Mouse (Mus musculus): ENCODE data around the gene Fbxl7. TPM values are rescaled to one million over a fixed set of nuclear protein-coding genes. Genes with fewer than 3 reads are reported as not detected.

The Fbxl7 gene
- polyA plus RNA-seq, 1 experiment = 1.5 TPM

GRCm38 (mm10) chr15:26849626-26850025, 45.8 kb downstream of the Fbxl7 start:
- WGBS = 53% methylated on average over 1 of the region's 1 CpGs
- H3K27ac ChIP-seq (ENCODE audit: insufficient read depth, low read length) = no peak overlapping the region
- no peak for DNase-seq
- H3K27me3 ChIP-seq (ENCODE audit: control insufficient read depth, insufficient read depth, low read length) = no peaks in the 10 kb centered on the region
- TF ChIP-seq POLR2A (IDR thresholded peaks at IDR 0.05; ENCODE audit: borderline replicate concordance, insufficient read depth, low read length) = no peak
- TF ChIP-seq CTCF (IDR thresholded peaks at IDR 0.05; ENCODE audit: borderline replicate concordance, insufficient read depth, low read depth, low read length) = no peak
- no peaks in the 10 kb centered on the region for H3K4me1 ChIP-seq (ENCODE audit: control insufficient read depth, insufficient read depth, low read length)
- no peak overlapping the region for H3K4me3 ChIP-seq (replicated peaks; ENCODE audit: insufficient read depth, low read depth, low read length)

DNA sequence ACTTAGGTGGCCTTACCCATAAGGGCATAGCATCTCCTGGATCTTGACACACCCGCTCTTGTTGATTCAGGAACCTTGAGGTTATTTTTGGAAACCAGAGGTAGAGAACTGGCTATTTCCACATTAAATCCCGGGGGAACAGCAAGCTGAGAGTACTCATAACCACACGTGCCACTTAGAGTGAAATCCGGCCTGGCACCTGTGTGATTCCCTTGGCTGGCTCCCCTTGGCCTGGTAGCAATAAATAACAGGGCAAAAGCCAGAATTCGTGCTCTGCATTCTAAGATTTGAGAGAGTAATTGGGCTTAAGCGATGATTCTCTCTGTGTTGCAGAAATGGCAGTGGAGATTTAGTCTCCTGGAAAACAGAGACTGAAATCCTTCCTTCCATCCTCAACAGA, 53.2 kb downstream of the Fbxl7 start:
- no peak for DNase-seq
- H3K4me3 ChIP-seq (replicated peaks; ENCODE audit: insufficient read depth, low read depth, low read length) = no peak overlapping the region
- H3K27ac ChIP-seq (ENCODE audit: insufficient read depth, low read length) = no peak overlapping the region
- no peaks in the 10 kb centered on the region for H3K27me3 ChIP-seq (ENCODE audit: control insufficient read depth, insufficient read depth, low read length)
- WGBS = 29% methylated on average over 6 of the region's 6 CpGs
- no peaks in the 10 kb centered on the region for H3K4me1 ChIP-seq (ENCODE audit: control insufficient read depth, insufficient read depth, low read length)
- TF ChIP-seq POLR2A (IDR thresholded peaks at IDR 0.05; ENCODE audit: borderline replicate concordance, insufficient read depth, low read length) (no peak), CTCF (IDR thresholded peaks at IDR 0.05; ENCODE audit: borderline replicate concordance, insufficient read depth, low read depth, low read length) (no peak)

GRCm38 (mm10) chr15:26838386-26838785, 57.0 kb downstream of the Fbxl7 start:
- H3K4me1 ChIP-seq (ENCODE audit: control insufficient read depth, insufficient read depth, low read length) = no peaks in the 10 kb centered on the region
- no peak for DNase-seq
- H3K27ac ChIP-seq (ENCODE audit: insufficient read depth, low read length) = no peak overlapping the region
- TF ChIP-seq CTCF (IDR thresholded peaks at IDR 0.05; ENCODE audit: borderline replicate concordance, insufficient read depth, low read depth, low read length) (no peak), POLR2A (IDR thresholded peaks at IDR 0.05; ENCODE audit: borderline replicate concordance, insufficient read depth, low read length) (no peak)
- 39% methylated on average over 1 of the region's 1 CpGs for WGBS
- no peak overlapping the region for H3K4me3 ChIP-seq (replicated peaks; ENCODE audit: insufficient read depth, low read depth, low read length)
- H3K27me3 ChIP-seq (ENCODE audit: control insufficient read depth, insufficient read depth, low read length) = no peaks in the 10 kb centered on the region

GRCm38 (mm10) chr15:26837200-26837599, 58.2 kb downstream of the Fbxl7 start:
- DNase-seq = peak in 1 of 2 experiments; percentile 34
- WGBS = 21% methylated on average over 3 of the region's 3 CpGs

DNA sequence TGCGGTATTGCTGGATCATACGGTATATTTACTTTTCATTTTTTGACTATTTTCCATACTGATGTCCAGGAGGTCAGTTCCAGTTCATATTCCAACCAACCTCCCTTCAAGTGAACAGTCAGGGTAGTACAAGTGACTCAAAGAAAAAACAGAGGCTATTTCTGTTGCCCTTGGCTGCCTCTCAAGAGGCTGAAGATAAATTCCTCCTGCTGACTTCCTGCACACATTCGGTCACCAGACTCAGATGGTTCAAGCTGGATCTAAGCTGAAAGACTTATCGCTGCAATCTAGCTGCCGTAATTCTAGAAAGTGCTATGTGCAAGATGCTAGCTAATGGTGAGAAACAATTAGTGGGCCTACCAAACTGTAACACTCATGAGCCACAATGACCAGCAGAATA, 61.0 kb downstream of the Fbxl7 start:
- no peak for DNase-seq
- Histone ChIP-seq H3K27me3 (ENCODE audit: control insufficient read depth, insufficient read depth, low read length) (no peaks in the 10 kb centered on the region), H3K27ac (ENCODE audit: insufficient read depth, low read length) (no peak overlapping the region), H3K4me1 (ENCODE audit: control insufficient read depth, insufficient read depth, low read length) (no peaks in the 10 kb centered on the region), H3K4me3 (replicated peaks; ENCODE audit: insufficient read depth, low read depth, low read length) (no peak overlapping the region)
- TF ChIP-seq CTCF (IDR thresholded peaks at IDR 0.05; ENCODE audit: borderline replicate concordance, insufficient read depth, low read depth, low read length) (no peak), POLR2A (IDR thresholded peaks at IDR 0.05; ENCODE audit: borderline replicate concordance, insufficient read depth, low read length) (no peak)
- WGBS = 88% methylated on average over 5 of the region's 5 CpGs

More at GRCm38 (mm10) chr15:26837200-26837599, 58.2 kb downstream of the Fbxl7 start:
- Histone ChIP-seq H3K4me1 (ENCODE audit: control insufficient read depth, insufficient read depth, low read length) (no peaks in the 10 kb centered on the region), H3K27ac (ENCODE audit: insufficient read depth, low read length) (no peak overlapping the region), H3K27me3 (ENCODE audit: control insufficient read depth, insufficient read depth, low read length) (no peaks in the 10 kb centered on the region), H3K4me3 (replicated peaks; ENCODE audit: insufficient read depth, low read depth, low read length) (no peak overlapping the region)
- no peak for TF ChIP-seq CTCF (IDR thresholded peaks at IDR 0.05; ENCODE audit: borderline replicate concordance, insufficient read depth, low read depth, low read length)
- TF ChIP-seq POLR2A (IDR thresholded peaks at IDR 0.05; ENCODE audit: borderline replicate concordance, insufficient read depth, low read length) = no peak

GRCm38 (mm10) chr15:26831141-26831540, 64.2 kb downstream of the Fbxl7 start:
- no peak for TF ChIP-seq CTCF (IDR thresholded peaks at IDR 0.05; ENCODE audit: borderline replicate concordance, insufficient read depth, low read depth, low read length)
- no peak for TF ChIP-seq POLR2A (IDR thresholded peaks at IDR 0.05; ENCODE audit: borderline replicate concordance, insufficient read depth, low read length)
- Histone ChIP-seq H3K27ac (ENCODE audit: insufficient read depth, low read length) (no peak overlapping the region), H3K27me3 (ENCODE audit: control insufficient read depth, insufficient read depth, low read length) (no peaks in the 10 kb centered on the region), H3K4me3 (replicated peaks; ENCODE audit: insufficient read depth, low read depth, low read length) (no peak overlapping the region), H3K4me1 (ENCODE audit: control insufficient read depth, insufficient read depth, low read length) (no peaks in the 10 kb centered on the region)
- no peak for DNase-seq
- WGBS = 79% methylated on average over 4 of the region's 4 CpGs

GRCm38 (mm10) chr15:26816931-26817330, 78.4 kb downstream of the Fbxl7 start:
- H3K27me3 ChIP-seq (ENCODE audit: control insufficient read depth, insufficient read depth, low read length) = no peaks in the 10 kb centered on the region
- no peaks in the 10 kb centered on the region for H3K4me1 ChIP-seq (ENCODE audit: control insufficient read depth, insufficient read depth, low read length)
- H3K4me3 ChIP-seq (replicated peaks; ENCODE audit: insufficient read depth, low read depth, low read length) = no peak overlapping the region
- TF ChIP-seq POLR2A (IDR thresholded peaks at IDR 0.05; ENCODE audit: borderline replicate concordance, insufficient read depth, low read length) (no peak), CTCF (IDR thresholded peaks at IDR 0.05; ENCODE audit: borderline replicate concordance, insufficient read depth, low read depth, low read length) (no peak)
- no peak for DNase-seq
- no peak overlapping the region for H3K27ac ChIP-seq (ENCODE audit: insufficient read depth, low read length)
- 98% methylated on average over 1 of the region's 1 CpGs for WGBS

DNA sequence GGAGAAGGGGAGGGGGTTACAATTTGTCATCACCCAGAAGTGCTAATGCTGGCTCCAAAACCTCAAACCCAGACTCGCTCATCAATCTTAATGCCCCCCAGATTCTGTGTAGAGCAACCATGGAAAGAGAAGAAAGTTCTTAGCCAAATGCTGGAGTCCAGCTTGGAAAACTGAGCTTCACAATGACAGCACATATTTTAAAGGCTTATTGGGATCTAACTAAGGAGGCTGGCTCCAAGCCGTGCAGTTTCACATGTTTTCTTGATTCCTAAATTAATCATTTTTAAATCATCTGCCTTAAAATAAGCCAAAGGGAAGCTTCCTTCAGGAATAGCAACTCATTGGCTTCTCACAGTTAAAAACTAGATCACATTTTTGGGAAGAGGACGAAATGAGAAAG, 82.5 kb downstream of the Fbxl7 start:
- Histone ChIP-seq H3K4me1 (ENCODE audit: control insufficient read depth, insufficient read depth, low read length) (no peaks in the 10 kb centered on the region), H3K27ac (ENCODE audit: insufficient read depth, low read length) (no peak overlapping the region), H3K4me3 (replicated peaks; ENCODE audit: insufficient read depth, low read depth, low read length) (no peak overlapping the region), H3K27me3 (ENCODE audit: control insufficient read depth, insufficient read depth, low read length) (no peaks in the 10 kb centered on the region)
- DNase-seq = no peak
- WGBS = 80% methylated on average over 3 of the region's 3 CpGs
- TF ChIP-seq POLR2A (IDR thresholded peaks at IDR 0.05; ENCODE audit: borderline replicate concordance, insufficient read depth, low read length) (no peak), CTCF (IDR thresholded peaks at IDR 0.05; ENCODE audit: borderline replicate concordance, insufficient read depth, low read depth, low read length) (no peak)
